Mouse (Mus musculus): ENCODE results near the gene Sfxn3.

GRCm38 (mm10) chr19:45048644-45049365 is 1.5 kb downstream of the Sfxn3 start:
- no peak for TF ChIP-seq EP300 (IDR thresholded peaks at IDR 0.05; ENCODE audit: low read depth)
- TF ChIP-seq CTCF (IDR thresholded peaks at IDR 0.05; ENCODE audit: low read depth): no peak
